Mouse (Mus musculus): ENCODE measurements around the gene Tmem45b.

- TF ChIP-seq POLR2A (IDR thresholded peaks at IDR 0.05; ENCODE audit: low read depth, low read length) (no peak), CTCF (IDR thresholded peaks at IDR 0.05; ENCODE audit: extremely low read depth, insufficient read depth, insufficient read length, insufficient replicate concordance) (peak; percentile 61; the same call in 1 of the 2 replicates)
These were observed 59.0 kb downstream of the Tmem45b start for GRCm38 (mm10) chr9:31405217-31405616.
